Mouse (Mus musculus): ENCODE data around the gene Cnksr1. TPM values are rescaled to one million over a fixed set of nuclear protein-coding genes. Genes with fewer than 3 reads are reported as not detected.
"Not testable (repeated sequence)": the region's sequence is repeated elsewhere in the genome, so short reads cannot be mapped to it uniquely, and the experiment has no call there.

Gene Cnksr1
- total RNA-seq (2017) = not detected in 2 replicates

GRCm38 (mm10) chr4:134238279-134238651 lies at the start of gene Cnksr1:
Gene Cnksr1, minus strand, starts transcription at chr4:134238399.
- ATAC-seq (replicated peaks; ENCODE audit: low read depth, poor library complexity, severe bottlenecking) = no peak

DNA sequence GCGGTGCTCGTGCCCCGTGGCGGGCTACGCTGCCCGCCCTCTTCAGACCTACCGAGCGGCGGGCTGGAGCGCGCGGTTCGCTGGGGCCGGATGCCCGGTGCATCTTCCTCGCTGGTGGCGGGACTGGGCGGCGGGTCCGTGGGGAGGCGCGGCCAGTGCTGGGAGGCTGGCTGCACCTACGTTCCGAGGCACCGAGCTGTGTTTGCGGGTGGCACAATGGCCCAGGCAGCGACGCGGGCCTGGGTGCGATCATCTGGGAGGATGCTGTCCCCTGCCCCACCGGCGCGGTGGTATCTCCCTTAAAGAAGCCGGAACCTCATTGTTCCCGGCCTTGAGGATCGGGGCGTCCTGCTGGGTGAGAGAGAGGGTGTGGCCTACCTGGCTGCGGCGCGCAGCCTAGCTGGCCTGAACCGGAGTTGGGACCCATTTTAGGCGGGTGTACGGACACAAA lies 49.4 kb upstream of the Cnksr1 start, which contains the start of gene Pdik1l:
TSS of gene Pdik1l (minus strand) at position 321 of the 451 bp plus-strand sequence.
- ATAC-seq (replicated peaks; ENCODE audit: low read depth, poor library complexity, severe bottlenecking) = peak; percentile 74

DNA sequence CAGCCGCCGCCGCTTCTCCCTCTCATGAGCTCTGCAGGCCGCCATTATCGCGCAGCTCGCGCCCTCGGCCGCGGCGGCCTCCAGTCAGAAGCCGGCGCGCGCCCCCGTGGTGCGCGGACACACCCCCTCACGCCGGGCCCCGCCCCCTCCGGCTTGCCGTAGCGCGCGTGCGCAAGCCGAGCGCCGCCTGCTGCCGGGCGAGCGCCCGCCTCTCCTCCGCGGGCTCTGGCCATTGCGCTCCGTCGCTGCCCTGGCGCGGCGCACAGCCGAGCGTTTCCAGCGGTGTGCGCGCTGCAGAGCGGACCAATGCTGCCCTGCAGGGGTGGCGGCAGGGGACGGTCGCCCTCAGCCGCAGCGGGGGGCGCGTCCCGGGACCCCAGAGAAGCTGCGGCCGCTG lies 49.0 kb upstream of the Cnksr1 start:
- peak; percentile 62 for ATAC-seq (replicated peaks; ENCODE audit: low read depth, poor library complexity, severe bottlenecking)

- no peak for ATAC-seq (replicated peaks; ENCODE audit: low read depth, poor library complexity, severe bottlenecking)
These were observed 48.3 kb upstream of the Cnksr1 start for GRCm38 (mm10) chr4:134286226-134287167.

DNA sequence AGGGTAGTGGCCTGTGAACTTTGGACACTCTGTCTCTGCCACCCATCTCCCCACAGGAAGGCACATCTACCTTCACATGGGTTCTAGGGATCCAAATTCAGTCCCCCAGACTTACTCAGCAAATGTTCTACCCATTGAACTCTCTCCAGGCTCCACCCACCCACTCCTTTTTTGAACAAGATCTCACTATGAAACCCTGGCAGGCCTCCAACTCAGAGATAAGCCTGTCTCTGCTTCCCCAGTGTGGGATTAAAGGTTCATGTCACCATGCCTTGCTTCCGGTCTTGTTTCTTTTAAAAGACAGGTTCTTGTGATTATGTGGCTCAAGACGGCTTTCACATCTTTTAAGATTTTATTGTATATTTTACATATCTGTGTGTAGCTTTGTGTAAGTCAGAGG lies 46.7 kb upstream of the Cnksr1 start:
- ATAC-seq (replicated peaks; ENCODE audit: low read depth, poor library complexity, severe bottlenecking) = no peak

DNA sequence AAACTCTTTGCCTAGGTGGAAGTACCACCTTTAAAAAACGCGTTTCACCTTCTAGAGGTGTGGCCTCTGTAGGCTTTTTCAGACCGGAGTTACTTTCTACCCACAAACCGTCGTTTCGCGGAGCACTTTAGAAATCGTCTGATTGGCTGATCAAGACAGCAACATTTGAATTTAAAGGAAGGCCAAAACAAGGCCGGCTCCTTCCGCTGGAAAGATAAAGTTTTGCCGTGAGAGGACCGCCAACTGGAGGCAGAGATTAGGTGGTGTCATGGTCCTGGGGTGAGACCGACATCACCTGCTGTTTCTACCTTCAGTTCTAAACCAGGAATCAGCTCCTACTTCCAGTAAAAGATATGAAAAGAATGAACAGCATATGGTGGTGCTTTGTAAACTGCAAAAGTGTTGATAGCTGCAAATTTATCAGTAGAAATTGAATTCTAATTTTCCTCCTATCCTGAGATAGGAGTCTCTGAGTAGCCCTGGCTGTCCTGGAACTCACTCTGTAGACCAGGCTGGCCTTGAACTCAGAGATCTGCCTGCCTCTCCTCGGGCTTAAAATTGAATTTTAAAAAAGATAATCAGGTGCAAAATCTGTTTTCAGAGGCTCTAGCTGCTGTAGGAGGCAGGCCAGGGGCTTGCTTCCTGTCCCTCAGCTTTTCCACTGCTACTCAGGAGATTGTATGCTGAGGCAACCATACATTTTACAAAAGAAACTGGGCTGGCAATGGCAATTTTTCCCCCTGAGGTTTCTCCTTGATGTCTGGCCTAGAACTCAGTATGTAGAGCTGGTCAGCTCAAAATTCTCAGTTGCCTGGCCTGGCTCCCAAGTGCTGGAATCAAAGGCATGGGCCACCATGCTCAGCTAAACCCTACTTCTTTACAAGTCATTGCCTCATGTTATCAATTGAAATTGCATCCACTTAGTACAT lies 35.5 kb upstream of the Cnksr1 start:
- peak; percentile 87 for ATAC-seq (replicated peaks; ENCODE audit: low read depth, poor library complexity, severe bottlenecking)

DNA sequence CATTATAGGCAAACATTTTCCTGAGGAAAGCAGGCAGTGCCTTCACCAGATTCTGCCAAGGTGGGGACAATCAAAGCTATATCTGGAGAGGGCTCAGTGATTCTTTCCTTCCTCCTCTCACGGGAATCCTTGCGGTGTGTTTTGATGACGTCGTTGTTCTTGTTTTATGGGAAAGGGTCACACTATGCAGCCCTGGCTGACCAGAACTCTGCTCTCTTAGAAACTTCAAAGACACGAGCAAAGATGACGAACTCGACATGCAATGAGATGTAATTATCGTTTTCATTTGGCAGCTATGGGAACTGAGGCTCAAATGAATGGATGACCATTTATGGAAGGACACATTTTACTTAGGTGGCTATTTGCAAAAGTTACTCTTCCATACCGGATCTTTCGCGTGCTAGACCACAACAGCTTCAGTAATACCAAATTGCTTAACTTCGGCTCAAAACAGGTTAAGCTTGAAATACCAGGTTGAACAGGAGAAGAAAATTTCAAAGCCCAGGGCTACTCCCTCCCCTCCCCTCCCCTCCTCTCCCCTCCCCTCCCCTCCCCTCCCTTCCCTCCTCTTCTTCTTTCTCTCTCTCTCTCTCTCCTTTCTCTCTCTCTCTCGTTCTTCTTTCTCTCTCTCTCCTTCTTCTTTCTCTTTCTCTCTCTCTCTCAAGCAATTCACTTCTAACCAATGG lies 34.7 kb upstream of the Cnksr1 start:
- no peak for ATAC-seq (replicated peaks; ENCODE audit: low read depth, poor library complexity, severe bottlenecking)

- ATAC-seq (replicated peaks; ENCODE audit: low read depth, poor library complexity, severe bottlenecking) = no peak
These were observed 33.8 kb upstream of the Cnksr1 start for GRCm38 (mm10) chr4:134271979-134272378.

GRCm38 (mm10) chr4:134269622-134270021 lies 31.4 kb upstream of the Cnksr1 start:
- ATAC-seq (replicated peaks; ENCODE audit: low read depth, poor library complexity, severe bottlenecking) = not testable (repeated sequence)

GRCm38 (mm10) chr4:134268102-134268655 lies 30.0 kb upstream of the Cnksr1 start:
- peak; percentile 46 for ATAC-seq (replicated peaks; ENCODE audit: low read depth, poor library complexity, severe bottlenecking)

GRCm38 (mm10) chr4:134265860-134266585 lies 27.8 kb upstream of the Cnksr1 start:
- ATAC-seq (replicated peaks; ENCODE audit: low read depth, poor library complexity, severe bottlenecking) = no peak

GRCm38 (mm10) chr4:134263191-134263590 lies 25.0 kb upstream of the Cnksr1 start:
- 0 out of 2 replicates have a peak, but pooled peaks have one; percentile 60 for ATAC-seq (replicated peaks; ENCODE audit: low read depth, poor library complexity, severe bottlenecking)

DNA sequence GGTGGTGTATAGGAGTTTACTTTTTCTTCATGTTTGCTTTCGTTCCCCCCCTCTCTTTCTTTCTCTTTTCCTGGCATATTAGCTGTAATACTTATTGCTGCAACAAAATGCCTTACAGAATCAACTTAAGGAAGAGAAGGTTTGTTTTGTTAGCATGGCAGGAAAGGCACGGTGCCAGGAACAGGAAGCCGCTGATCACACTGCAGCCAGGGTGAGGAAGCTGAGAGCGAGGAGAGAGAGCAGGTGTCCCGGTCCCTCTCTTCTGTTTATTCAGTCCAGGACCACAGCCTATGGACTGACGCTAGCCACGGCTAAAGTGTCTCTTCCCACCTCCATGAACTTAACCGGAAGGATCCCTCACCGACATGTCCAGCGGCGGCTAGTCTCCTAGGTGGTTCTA lies 20.2 kb upstream of the Cnksr1 start:
- peak; percentile 50; the same call in 1 of the 2 replicates for ATAC-seq (replicated peaks; ENCODE audit: low read depth, poor library complexity, severe bottlenecking)

DNA sequence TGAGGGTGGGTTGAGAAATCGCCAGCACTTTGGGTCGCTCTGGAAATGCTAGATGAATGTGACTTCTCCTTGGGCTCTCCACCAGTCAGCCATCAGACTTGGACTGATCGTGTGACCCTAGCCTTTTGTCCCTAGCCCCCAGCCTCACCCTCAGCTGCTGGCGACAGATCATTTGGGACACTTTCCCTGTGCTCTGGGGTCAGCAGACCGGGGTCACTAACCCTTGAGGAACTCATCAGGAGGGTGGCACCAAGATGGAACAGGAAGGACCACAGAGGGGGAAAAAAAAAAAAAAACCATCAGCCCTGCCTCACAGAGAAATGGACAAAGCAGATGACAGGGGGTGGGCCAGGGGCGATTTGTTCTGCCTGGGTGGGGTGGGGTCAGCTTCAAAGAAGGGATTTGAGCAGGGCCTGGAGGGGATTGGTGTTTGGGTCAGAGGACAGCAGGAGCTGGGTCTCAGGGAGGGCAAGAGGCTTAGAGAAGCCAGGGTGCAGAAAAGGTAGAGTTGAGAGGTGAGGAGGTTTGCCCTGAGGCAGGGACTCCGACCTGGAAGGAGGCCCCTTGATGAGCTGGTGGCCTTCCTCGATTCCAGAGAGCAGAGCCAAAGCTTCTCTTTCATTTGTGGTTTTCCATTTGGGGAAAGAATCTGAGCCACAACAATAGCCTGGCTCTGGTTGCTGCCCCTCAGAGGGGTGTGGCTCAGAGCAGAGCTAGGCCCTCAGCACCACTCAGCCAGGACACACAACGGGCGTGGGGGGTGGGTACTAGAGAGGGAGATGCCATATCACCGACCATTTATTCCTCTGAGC lies 19.2 kb upstream of the Cnksr1 start:
- no peak for ATAC-seq (replicated peaks; ENCODE audit: low read depth, poor library complexity, severe bottlenecking)

- no peak for ATAC-seq (replicated peaks; ENCODE audit: low read depth, poor library complexity, severe bottlenecking)
These were observed 18.4 kb upstream of the Cnksr1 start for GRCm38 (mm10) chr4:134256407-134257197.

- ATAC-seq (replicated peaks; ENCODE audit: low read depth, poor library complexity, severe bottlenecking) = no peak
These were observed 17.7 kb upstream of the Cnksr1 start for GRCm38 (mm10) chr4:134255854-134256253.

- ATAC-seq (replicated peaks; ENCODE audit: low read depth, poor library complexity, severe bottlenecking) = no peak
These were observed 16.6 kb upstream of the Cnksr1 start for GRCm38 (mm10) chr4:134254835-134255234.

All from common myeloid progenitor, adult 5-6 weeks (primary cell).